Mouse (Mus musculus): Measurements from ENCODE around the gene Fmn2. TPM values are rescaled to one million over a fixed set of nuclear protein-coding genes. Genes with fewer than 3 reads are reported as not detected.

The Fmn2 gene
- polyA plus RNA-seq, 1 experiment from 2014 or later = not detected

DNA sequence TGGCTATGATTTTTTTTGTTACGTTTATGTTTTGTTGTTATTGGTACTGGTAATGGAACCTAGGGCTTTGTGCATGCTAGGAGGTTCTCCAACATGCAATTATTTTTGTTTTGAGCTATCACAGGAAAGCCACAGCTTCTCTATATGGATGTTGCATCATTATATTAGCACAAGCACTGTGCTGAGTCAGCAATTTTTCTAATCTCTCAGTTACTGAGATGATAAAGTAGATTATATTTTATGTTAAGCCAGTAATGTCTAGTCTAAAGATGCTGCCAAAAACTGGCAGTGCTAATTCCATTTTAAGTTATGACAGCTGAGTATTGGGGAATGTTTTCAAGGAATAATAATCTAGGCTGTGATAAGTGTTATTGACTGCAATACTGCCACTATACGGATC, 287.0 kb downstream of the Fmn2 start:
- H3K27me3 ChIP-seq = no peaks in the 10 kb centered on the region
- in situ Hi-C loops (cut with MboI; ENCODE audit: low pct_unique_long_range_greater_than_20kb) = no loop called here
- CTCF ChIA-PET = no interaction called here
- TF ChIP-seq CTCF (IDR thresholded peaks at IDR 0.05) = no peak
- no peak for ATAC-seq
- POLR2A ChIA-PET = no interaction called here
- DNase-seq (ENCODE audit: low read depth, low spot score) = no peak

DNA sequence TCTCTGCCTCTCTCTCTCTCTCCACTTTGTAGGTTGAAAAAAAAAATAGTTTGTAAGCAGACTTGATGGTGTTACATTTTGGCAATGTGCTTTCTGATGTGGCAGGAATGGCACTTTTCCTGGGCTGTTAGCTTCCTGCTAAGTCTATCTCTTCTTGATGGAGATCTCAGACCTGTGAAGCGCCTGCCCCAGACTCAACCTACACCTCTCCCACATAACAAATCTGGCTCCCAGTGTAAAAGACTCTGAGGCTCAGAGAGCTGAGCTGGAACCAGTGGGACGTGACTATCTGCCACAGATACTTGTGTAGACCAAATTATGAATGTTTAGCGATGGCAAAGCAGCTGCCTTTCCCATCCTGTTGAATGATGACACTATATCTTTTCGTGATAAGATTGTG, 310.2 kb downstream of the Fmn2 start:
- ATAC-seq = no peak
- in situ Hi-C loops (cut with MboI; ENCODE audit: low pct_unique_long_range_greater_than_20kb) = no loop called here
- no peak for DNase-seq (ENCODE audit: low read depth, low spot score)
- TF ChIP-seq CTCF (IDR thresholded peaks at IDR 0.05) = no peak
- POLR2A ChIA-PET = no interaction called here
- no peaks in the 10 kb centered on the region for H3K27me3 ChIP-seq
- CTCF ChIA-PET = no interaction called here

DNA sequence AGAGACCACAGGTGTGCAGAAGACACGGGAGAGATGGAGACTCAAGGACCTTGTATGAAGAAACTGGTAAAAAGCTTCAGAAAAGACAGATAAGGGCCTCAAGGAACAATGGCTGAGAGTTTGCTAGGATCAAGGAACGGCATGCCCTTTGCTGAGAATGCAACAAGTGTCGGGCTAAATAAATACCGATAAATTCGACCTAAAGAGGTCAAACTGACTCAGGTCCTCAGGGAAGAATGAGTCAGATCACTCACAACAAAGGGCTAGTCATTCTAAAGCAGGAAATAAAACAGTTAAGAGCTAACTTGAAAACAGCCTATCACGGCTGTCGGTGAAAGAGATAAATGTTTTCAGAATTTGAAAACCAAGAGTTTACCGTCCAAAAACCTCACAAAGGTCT, 324.9 kb downstream of the Fmn2 start:
- DNase-seq (ENCODE audit: low read depth, low spot score) (no peak), ATAC-seq (no peak)
- no peaks in the 10 kb centered on the region for H3K27me3 ChIP-seq
- ChIA-PET CTCF (no interaction called here), POLR2A (no interaction called here)
- no peak for TF ChIP-seq CTCF (IDR thresholded peaks at IDR 0.05)
- in situ Hi-C loops (cut with MboI; ENCODE audit: low pct_unique_long_range_greater_than_20kb) = no loop called here

DNA sequence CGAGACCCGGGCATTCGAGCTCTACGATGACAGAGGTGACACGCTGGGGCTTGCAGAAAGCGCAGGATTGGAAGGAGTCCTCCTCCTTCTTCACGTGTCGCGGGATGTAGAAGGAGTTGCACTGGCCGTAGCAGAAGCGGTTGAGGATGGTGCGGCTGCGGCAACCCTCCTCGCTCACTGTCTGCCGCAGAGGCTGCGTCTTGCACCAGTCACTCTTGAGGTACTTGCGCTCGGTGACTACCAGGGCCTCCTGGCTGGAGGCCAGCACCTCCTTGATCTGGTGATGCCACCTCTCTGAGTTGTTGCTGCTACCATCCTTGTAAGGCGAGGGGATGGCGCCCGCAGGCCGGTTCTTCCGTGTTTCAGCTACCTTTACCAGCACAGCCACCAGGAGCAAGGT, 335.2 kb downstream of the Fmn2 start:
- POLR2A ChIA-PET = no interaction called here
- TF ChIP-seq CTCF (IDR thresholded peaks at IDR 0.05) = no peak
- CTCF ChIA-PET = no interaction called here
- ATAC-seq = no peak
- in situ Hi-C loops (cut with MboI; ENCODE audit: low pct_unique_long_range_greater_than_20kb) = no loop called here
- no peaks in the 10 kb centered on the region for H3K27me3 ChIP-seq
- no peak for DNase-seq (ENCODE audit: low read depth, low spot score)

DNA sequence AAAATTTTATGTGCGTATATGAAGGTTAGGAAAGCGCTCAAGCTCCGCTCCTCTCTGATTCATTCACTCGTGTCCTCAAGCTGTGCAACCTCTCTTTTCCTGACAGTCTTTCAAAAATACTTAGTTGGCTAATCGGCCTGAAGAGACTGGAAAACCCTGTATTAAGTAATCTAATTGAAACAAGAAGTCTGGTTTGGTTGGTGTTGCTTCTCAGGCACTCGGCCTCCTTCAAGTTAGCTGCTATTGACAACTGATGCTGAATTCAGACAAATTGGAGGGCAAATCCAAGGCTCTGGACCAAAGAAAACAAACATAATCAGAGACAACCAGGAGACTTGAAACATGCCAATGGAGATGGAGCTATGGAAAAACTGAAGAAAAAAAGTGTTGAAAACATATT, 343.2 kb downstream of the Fmn2 start:
- ChIA-PET CTCF (no interaction called here), POLR2A (no interaction called here)
- H3K27me3 ChIP-seq = no peaks in the 10 kb centered on the region
- TF ChIP-seq CTCF (IDR thresholded peaks at IDR 0.05) = no peak
- DNase-seq (ENCODE audit: low read depth, low spot score) = no peak
- ATAC-seq = no peak
- in situ Hi-C loops (cut with MboI; ENCODE audit: low pct_unique_long_range_greater_than_20kb) = no loop called here

DNA sequence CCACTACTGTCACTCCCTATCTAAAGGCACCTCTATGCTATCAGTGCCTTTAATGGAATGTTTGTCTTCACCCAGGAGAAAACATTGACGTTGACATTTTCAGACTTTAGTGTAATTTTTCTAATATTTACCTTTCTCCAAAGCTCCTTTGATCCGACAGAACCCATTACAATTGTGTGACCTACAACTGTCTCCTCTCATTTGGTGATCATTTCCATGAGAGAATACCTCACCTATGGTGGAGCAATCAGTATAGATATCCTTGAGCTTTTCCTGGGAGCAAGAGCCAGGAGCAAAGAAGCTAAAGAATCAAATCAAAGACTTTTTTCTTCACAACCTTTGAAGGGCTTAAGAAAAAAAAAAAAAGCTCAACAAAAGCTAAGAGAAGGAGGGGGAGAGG, 354.6 kb downstream of the Fmn2 start:
- TF ChIP-seq CTCF (IDR thresholded peaks at IDR 0.05) = no peak
- no peaks in the 10 kb centered on the region for H3K27me3 ChIP-seq
- in situ Hi-C loops (cut with MboI; ENCODE audit: low pct_unique_long_range_greater_than_20kb) = no loop called here
- ChIA-PET CTCF (no interaction called here), POLR2A (no interaction called here)
- DNase-seq (ENCODE audit: low read depth, low spot score) = no peak
- ATAC-seq = no peak

DNA sequence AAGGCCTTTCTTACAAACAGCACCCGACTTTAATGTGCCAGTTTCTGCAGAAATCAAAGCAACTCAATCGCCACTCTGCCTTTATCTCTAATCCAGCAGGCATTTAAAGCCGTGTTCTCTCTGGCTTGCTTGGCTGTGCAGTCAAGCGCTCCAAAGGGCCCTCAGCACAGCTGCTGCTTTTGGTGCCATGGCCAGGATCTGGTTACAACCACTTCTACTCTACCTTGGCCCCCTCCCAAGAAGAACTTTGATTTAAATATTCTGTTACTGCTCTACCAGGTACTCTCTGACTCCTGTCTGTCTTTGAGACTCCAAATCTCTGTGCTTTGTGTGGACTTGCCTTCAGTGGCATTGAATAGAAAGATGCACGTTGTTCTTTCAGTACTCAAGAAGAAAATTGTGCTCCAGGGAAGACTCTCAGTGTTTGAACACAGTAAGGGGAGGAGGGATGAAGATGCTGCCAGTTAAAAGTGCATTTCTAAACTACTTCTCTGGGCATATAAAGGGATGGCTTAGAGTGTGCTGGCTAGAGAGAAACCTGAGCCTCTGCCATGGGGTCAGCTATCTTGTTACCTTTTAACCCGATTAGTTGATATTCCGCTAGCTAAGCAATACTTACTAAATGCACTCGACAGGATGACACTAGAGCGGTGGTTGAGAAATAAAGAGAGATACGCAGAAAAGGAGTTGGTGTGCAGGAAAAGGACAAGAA, 358.9 kb downstream of the Fmn2 start:
- H3K27me3 ChIP-seq = no peaks in the 10 kb centered on the region
- ChIA-PET CTCF (no interaction called here), POLR2A (no interaction called here)
- DNase-seq (ENCODE audit: low read depth, low spot score) (no peak), ATAC-seq (no peak)
- in situ Hi-C loops (cut with MboI; ENCODE audit: low pct_unique_long_range_greater_than_20kb) = no loop called here
- no peak for TF ChIP-seq CTCF (IDR thresholded peaks at IDR 0.05)

Other genes with a start within 250 kb of the Fmn2 start
- gene Olfr419, start 249.8 kb upstream of the Fmn2 start, polyA plus RNA-seq (2021) = not detected
- not detected for gene Mptx1, start 171.3 kb upstream of the Fmn2 start, polyA plus RNA-seq (2021)
- gene Olfr417, start 136.7 kb upstream of the Fmn2 start, polyA plus RNA-seq (2021) = not detected
- gene Olfr248, start 110.8 kb upstream of the Fmn2 start, polyA plus RNA-seq (2021) = not detected
- not detected for gene Olfr414, start 77.8 kb upstream of the Fmn2 start, polyA plus RNA-seq (2021)
- gene Olfr220, start 59.7 kb upstream of the Fmn2 start, polyA plus RNA-seq (2021) = not detected

Data from Patski (cell line).